Mouse (Mus musculus): ENCODE results near the gene Zfp354b.

DNA sequence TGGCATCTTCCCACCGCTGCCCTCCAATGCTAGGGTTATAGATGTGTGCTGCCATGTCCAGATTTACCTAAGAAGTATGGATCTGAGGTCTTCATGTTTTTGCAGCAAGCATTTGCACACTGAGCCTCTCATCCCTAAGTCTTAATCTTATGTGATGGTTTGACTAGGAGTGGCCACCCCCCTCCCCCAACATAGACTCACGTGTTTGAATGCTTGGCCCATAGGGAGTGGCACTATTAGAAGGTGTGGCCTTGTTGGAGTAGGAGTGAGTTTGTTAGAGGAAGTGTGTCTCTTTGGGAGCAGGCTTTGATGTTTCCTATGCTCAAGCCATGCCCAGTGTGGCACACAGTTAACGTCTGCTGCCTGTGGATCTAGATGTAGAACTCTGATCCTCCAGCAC, 52.8 kb downstream of the Zfp354b start:
- TF ChIP-seq CTCF (IDR thresholded peaks at IDR 0.05; ENCODE audit: low read depth, low read length) = no peak
- no peak for TF ChIP-seq POLR2AphosphoS5 (IDR thresholded peaks at IDR 0.05; ENCODE audit: insufficient replicate concordance, low read depth, low read length)
- TF ChIP-seq GATA1 (IDR thresholded peaks at IDR 0.05; ENCODE audit: borderline replicate concordance, low read length) = no peak
